Mouse (Mus musculus) ES-CJ7 (cell line): Measurements from ENCODE around the gene Tmem63a.

Source experiments
- DNase-seq: peaks from one replicate; pipeline ENCODE4 v3.0.0; 2011; ENCODE audit warnings: low read depth, low spot score

The Tmem63a gene

GRCm38 (mm10) chr1:181009754-181010153 lies 67.6 kb downstream of the Tmem63a start:
- DNase-seq: no peak

GRCm38 (mm10) chr1:181010171-181010932 lies 68.2 kb downstream of the Tmem63a start:
- no peak for DNase-seq

GRCm38 (mm10) chr1:181011601-181012000 lies 69.5 kb downstream of the Tmem63a start:
- DNase-seq: no peak

GRCm38 (mm10) chr1:181012416-181012815 lies 70.3 kb downstream of the Tmem63a start:
- no peak for DNase-seq

- DNase-seq: no peak
Observed at GRCm38 (mm10) chr1:181013446-181013845, 71.3 kb downstream of the Tmem63a start.

- no peak for DNase-seq
Observed at GRCm38 (mm10) chr1:181014731-181015500, 72.8 kb downstream of the Tmem63a start.

GRCm38 (mm10) chr1:181015558-181015957 lies 73.4 kb downstream of the Tmem63a start:
- DNase-seq: no peak

- no peak for DNase-seq
Observed at GRCm38 (mm10) chr1:181016045-181016444, 73.9 kb downstream of the Tmem63a start.

GRCm38 (mm10) chr1:181016532-181017131 lies 74.5 kb downstream of the Tmem63a start:
- DNase-seq: peak; percentile 75

- DNase-seq: peak; percentile 87
Observed at GRCm38 (mm10) chr1:181017212-181017711, 75.1 kb downstream of the Tmem63a start.

- no peak for DNase-seq
Observed at GRCm38 (mm10) chr1:181017890-181018420, 75.8 kb downstream of the Tmem63a start.

- DNase-seq: no peak
Observed at GRCm38 (mm10) chr1:181020756-181021487, 78.8 kb downstream of the Tmem63a start, which contains the start of gene Ephx1. Gene Ephx1, minus strand, starts transcription at chr1:181020904.

- DNase-seq: no peak
Observed at GRCm38 (mm10) chr1:181021488-181021865, 79.3 kb downstream of the Tmem63a start.

GRCm38 (mm10) chr1:181022265-181022664 lies 80.1 kb downstream of the Tmem63a start:
- peak; percentile 96 for DNase-seq
